Mouse (Mus musculus): ENCODE results near the gene Csad.
A peak's percentile ranks its signal among the peaks of the same experiment; 100 is the strongest.
"Not testable (repeated sequence)": the region's sequence is repeated elsewhere in the genome, so short reads cannot be mapped to it uniquely, and the experiment has no call there.

Gene Csad

DNA sequence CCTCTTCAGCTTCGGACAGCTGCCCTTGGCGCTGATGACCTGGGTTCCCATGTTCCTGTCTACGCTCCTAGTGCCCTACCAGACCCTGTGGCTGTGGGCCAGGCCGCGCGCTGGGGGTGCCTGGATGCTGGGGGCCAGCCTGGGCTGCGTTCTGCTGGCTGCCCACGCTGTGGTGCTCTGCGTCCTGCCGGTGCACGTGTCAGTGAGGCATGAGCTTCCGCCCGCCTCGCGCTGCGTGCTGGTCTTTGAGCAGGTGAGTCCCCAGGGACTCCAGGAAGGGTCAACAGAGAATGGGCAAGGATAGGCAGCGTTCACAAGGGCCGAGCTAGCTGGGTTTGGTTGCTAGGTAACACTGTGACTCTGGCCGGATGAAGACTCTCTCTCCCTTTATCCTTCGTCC, 47.7 kb downstream of the Csad start:
- DNase-seq, result no peak

DNA sequence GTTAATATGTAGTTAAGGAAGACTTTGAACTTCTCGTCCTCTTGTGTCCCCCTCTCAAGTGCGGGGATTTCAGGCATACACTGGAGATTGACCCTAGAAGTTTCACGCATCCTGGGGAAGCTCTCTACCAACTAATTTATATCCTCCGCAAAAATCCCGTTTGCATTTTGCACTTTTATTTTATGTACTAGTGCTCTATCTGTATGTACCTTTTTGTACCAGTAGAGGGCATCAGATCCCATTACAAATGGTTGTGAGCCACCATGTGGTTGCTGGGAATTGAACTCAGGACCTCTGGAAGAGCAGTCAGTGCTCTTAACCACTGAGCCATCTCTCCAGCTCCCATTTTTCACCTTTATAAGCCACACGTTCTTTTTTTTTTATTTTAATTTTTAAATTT, 49.5 kb downstream of the Csad start:
- not testable (repeated sequence) for DNase-seq

DNA sequence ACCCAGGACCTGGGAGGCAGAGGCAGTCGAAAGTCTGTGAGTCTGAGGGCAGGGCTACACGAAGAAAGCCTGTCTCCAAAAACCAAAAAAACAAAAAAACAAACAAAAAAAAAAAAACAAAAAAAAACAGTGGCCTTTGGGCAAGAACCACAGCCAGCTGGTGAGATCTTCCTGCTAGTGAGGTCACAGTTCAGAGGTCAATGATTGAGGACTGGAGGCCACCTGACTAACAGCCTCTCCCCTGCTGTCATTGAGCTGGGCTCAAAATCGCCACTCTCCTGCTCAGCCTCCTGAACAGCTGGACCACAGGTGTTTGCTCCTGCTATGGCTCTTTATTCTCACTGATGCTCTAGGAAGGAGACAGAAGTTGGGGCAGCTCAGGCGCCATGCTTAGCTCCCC, 51.9 kb downstream of the Csad start:
- no peak for DNase-seq

DNA sequence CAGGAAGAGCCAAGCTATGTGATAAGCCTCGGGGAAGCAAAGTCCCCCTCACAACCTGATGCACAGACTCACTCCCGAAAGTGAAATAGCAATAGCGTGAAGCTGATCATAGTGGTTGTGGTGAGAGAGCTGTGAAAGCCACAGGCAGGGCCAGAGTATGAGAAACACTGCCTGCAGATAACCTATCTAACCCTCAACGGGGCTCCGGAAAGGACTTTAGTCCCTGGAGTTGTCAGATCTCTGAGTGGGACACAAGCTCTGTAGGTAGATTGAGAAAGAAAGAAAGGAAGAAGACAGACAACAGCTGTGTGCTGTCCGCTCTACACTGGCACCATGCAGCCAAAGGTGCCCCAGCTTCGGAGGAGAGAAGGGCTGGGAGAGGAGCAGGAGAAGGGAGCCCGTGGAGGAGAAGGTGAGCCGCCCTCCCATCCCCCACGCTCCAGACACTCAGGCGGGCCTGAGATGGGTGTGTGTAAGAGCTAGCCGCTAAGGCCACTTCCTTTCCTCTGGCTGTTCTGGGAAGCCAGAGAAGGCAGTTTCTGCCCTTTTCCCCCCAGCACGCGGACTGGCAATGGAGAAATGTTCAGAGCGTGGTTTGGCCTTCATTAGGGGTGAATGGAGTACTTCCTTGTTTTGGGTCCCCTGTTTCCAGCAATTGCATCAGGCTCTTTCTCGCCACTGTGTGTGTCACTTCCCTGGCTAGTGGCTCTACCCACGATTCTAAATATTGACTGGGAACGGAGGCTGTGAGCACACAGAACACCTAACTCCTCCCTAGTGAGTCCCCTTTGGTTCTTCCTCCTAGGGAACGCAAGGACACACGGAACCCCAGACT, 54.0 kb downstream of the Csad start, which contains the start of gene Soat2:
Soat2 (plus strand) TSS at position 226 of the 835 bp plus-strand sequence.
- DNase-seq, result no peak

DNA sequence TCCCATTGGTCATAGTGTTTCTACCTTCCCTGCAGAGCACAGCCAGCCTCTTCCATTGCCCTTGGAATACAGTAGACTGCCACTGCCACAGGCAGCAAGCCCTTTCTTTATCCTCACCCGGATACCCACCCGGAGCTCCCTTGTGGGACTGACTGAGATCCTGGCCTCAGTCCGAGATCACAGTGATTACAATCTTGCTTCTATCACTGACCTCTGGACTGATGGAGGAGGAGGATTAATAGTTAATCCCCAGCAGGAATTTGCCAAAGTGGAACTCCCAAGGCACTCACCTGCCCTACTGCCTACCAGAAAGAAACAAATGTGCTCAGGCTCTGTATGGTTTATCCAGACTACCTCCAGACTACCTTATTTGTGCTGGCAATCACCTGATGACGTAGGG, 55.0 kb downstream of the Csad start:
- DNase-seq, result no peak

DNA sequence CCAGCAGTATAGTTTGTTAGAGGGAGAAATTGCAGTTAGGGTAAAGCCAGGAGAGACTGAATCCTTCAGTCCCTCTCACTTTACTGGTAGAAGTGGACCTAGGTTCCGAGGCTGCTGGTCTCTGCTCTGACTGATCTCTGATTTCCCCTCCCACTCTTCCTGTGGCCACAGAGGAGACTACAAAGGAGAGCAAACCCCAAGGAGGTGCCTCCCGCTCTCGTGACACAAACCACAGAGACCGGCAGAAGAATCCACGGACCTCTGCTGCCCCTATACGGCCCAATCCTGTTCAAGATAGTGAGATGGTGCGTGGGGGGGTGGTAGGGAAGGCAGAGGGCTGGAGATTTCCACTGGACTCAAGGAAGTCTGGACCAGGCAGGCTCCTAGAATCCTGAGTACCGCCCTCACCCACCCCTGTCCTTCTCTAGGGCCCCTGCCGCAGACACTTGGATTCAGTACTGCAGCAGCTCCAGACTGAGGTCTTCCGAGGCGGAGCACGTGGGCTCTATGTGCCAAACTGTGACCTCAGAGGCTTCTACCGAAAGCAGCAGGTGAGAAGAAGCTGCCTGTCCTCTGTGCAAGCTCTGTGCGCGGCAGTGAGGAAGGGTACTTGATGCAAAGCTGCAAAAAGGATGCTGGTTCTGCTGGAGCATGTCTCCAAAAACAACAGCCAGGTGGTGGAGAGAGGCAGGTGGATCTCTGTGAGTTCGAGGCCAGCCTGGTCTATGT, 56.7 kb downstream of the Csad start:
- DNase-seq, result no peak

DNA sequence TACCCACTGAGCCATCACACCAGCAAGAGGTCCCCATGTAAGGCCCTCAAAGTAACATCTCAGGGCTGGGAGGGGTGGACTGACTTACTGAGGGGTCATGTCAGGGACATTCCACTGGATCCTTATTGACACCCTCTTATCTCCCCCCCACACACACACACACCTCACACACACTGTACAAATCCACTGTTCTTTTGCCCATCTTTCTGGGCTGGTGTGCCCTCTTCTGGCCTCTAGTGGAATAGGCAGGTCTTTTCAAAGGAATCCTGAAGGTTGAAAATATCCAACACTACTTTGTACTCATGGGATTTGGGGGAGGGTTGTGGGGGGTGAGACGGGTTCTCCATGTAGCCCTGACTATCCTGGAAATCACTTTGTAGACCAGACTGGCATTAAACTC, 57.6 kb downstream of the Csad start:
- peak; percentile 36 for DNase-seq

DNA sequence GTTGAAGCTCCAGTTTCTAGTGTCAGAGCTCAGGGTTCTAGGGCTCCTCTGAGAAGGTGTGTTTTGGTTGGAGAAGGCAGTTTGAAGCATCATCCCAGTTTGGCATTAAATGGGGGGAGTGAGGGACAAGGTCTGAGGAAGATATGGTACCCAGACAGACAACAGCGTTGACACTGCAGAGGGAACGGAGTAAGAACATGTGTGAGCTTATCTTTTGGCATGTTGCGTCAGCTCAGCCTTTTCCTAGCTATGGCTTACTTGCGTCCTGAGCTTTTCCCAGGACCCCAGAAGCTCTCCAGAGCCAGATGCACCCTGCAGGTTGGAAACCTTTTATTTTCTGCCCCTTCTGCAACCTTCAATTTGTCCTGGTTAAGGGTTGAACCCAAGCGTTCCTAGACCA, 58.4 kb downstream of the Csad start:
- no peak for DNase-seq

DNA sequence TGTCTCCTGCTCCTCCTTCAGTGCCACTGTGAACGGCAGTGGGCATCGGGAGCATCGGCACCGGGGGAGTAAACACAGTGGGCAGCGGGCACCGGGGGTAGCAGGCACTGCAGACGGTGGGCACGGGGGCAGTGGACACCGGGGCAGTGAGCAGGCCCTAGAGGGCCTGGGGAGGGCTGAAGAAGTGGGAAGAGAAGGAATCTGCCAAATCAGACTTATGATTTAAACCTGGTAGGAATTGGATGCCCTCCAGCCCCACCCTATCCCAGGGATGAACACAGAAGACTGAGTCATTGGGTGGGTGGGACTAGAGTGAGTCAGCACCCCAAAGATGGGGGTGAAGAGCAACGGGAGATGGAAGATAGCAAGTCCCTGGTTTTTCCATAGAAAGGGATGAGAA, 59.2 kb downstream of the Csad start:
- no peak for DNase-seq

DNA sequence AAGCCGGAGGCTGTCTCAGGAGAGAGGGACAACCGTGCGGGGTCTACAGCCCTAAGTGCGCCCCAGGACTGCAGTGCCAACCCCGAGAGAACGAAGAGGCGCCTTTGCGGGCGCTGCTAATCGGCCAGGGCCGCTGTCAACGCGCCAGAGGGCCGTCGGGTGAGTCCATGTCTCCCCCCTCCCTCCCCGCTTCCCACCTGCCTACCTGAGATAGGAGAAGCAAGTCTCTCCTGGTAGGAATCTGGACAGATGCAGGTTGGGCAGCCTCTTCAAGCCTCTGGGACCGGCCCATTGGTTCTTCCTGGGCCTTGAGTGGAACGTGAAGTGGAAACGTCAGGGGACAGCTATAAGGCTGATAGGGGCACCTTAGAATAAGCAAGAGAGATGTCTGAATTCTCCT, 59.8 kb downstream of the Csad start:
- DNase-seq, result no peak

DNA sequence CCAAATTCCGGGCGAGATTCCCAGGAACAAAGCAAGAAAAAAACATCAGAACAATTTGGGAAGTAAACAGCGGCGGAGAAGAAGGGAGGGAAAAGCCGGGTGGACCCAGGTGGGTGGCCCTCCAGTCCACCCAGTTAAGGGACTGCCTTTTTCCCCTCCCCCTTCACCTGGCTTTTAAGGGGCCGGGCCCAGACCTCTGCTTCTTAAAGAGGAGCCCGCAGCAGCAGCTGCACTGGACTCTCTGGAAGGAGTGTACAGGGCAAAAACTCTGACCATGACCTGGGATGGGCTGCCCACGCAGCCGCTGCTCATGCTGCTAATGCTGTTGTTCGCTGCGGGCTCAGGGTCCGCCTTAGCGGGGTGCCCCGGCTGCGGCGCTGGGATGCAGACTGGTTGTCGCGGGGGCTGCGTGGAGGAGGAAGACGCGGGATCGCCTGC, 60.2 kb downstream of the Csad start, which contains the start of gene Igfbp6:
Igfbp6 (plus strand) TSS at position 89 of the 438 bp plus-strand sequence.
- no peak for DNase-seq

DNA sequence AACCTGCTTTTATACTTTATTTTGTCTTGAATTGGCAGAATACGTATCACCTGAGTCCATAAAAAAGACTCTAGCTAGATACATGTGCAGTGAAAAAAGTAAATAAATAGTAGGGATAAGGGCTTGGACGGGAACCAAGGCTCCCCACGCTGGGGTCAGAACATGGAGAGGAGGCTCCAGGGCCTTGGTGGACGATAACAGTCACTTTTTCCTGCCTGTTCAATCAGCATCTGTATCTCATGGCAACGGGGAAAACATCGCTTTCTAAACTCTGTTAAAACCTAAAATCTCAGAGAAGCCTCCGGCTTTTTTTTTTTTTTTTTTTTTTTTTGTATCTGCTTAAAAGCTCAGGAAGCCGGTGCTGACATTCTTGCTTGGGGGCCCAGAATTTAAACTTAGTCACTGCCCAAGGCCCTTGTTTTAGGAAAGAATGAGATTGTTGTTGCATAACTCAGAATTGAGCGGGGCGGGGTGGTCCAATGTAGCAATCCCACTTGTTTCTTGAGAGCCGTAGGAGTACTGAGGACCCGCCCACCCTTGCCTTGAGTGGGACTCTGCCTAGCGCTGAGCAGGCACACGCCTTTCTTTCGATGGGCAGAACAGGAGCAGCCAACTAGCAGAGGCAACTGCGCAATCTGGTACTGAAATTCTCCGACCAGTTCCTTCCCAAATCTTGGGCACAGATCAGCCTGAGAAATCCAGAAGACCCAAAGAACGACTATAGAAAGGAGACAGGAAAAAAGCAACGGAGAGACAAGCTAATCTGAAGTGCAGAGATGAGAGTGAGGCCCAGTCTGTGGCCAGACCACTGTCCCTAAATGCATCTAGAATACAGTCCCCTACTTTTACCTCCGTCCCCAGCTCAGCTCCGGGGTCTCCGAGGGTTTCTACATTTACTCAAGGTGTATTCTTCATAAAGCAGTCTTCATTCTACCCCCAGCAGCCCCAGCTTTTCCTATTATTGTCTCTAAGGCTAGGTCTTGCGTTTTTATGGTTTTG, 61.3 kb downstream of the Csad start:
- no peak for DNase-seq

DNA sequence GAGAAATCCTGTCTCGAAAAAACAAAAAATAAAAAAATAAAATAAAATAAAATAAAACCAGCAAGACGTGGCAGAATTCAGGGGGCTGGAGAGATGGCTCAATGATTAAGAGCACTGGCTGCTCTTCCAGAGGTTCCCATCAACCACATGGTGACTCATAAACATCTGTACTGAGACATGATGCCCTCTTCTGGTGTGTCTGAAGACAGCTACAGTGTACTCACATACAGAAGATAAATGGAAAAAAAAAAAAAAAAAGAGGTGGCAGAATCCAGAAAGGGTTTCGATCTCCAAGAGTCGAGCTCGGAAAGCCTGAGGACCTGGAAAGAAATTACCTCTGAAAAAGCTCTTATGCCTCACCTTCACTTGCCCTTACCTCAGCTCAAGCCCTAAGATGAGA, 63.4 kb downstream of the Csad start:
- DNase-seq, result no peak

DNA sequence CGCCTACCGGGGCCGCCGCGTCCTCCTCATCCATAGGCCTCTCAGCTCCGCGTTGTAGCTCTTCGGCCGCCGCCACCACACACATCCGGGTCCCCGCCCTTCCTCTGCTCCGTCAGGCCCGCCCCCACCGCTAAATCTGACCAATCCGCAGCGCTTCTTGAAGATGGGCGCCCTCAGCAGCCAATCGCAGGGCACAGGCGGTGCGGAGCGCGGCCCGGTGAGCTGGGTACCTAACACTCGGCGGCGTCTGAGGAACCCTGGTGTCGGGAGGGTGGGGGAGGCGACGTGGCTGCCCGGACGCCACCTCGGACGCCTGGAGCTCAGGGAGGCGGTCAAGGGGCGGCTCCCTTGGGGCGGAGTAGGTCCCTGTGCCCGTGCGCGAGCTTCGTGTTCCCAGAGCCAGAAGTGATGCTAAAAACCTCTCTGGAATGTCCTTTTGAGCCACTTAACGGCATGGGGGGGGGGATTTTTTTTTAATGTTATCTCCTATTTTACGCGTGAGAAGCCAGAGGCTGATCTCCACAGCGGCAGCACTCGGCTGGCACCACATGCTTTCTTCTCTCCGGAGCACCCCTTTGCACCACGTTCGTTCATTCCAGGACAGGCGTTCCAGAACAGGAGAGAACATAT, 68.3 kb downstream of the Csad start, which contains the start of gene Spryd3:
Spryd3 (minus strand) TSS at position 106 of the 630 bp plus-strand sequence.
- peak; percentile 97 for DNase-seq

DNA sequence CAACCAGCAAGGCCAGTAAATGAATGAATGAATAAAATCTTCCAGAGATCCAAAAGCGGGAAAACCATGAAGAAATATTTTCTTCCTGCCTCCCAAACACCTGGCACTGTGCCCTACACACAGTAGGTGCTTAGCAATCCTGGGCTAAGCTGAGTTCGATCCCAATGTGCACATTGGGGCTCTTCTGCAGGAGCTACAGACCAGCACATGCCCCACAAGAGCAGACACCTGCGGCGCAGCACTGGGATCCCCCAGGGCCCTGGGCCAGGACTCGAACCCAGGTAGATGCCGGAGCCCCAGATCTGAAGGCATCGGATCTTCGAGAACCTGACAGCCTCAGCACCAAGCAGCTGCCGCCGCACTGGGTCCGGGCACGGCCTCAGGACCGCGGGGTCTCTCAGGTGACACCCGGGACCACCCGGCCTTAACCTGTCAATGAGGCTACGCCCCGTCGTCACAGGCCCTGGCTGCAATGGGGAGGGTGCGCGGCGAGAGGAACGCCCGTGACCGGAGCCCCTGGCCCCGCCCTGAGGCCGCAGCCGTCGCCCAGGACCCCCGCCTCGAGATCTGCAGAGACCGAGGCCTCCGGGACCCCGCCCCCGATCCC, 68.9 kb downstream of the Csad start:
- DNase-seq, result no peak

DNA sequence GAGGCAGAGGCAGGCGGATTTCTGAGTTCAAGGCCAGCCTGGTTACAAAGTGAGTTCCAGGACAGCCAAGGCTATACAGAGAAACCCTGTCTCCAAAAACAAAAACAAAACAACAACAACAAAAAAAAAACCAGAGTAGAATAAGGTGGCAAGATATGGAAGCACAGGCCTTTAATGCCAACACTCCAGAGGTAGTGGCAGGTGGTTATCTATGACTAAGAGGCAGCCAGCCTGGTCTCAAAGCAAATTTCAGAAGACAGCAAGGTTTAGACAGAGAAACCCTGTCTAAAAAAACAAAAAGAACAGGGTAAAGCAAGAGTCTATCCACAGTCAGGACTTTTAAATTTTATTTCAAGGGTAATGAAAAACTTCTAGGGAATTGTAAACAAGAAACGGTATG, 69.8 kb downstream of the Csad start:
- DNase-seq, result no peak

DNA sequence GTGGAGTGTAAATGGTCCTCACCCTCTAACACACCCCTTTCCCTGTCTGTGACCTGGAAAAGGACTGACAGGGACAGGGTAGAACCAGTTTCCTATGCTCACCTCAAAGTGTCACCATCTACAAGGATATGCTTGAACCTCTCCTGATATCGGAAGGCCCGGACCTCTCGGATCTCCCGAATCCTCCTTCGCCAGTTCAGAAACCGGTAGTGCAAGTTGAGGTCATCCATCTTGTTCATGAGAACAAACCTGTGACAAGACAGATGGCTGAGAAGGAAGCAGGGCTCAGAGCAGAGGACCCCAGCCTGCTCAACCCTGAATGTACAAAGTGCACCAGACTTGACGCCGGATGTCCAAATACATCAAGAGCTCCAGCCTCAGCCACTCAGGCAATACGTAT, 71.2 kb downstream of the Csad start:
- DNase-seq, result no peak

Data from cerebellum, adult 11-12 months (tissue).